Mouse (Mus musculus) neural tube, embryonic 13.5 days (tissue): ENCODE results near the gene Cotl1. TPM values are rescaled to one million over a fixed set of nuclear protein-coding genes. Genes with fewer than 3 reads are reported as not detected.
A peak's percentile ranks its signal among the peaks of the same experiment; 100 is the strongest.

ENCODE experiments used
- ATAC-seq: fragments of 200-750 bp; cut with Nextera tagmentation; 2 replicates; pipeline ENCODE4 v1.8.0; 2017; ENCODE audit warnings: low read depth, mild to moderate bottlenecking, moderate TSS enrichment, moderate library complexity
- H3K27ac ChIP-seq: fragments of 300-500 bp; sonication (generic); replicated peaks from 2 replicates; pipeline ENCODE4 v1.5.1; 2015; ENCODE audit warnings: moderate library complexity, mild to moderate bottlenecking, inconsistent platforms
- H3K27me3 ChIP-seq: fragments of 300-500 bp; sonication (generic); 2 replicates; pipeline ENCODE4 v1.6.1; 2015; ENCODE audit warnings: mild to moderate bottlenecking, inconsistent platforms
- H3K36me3 ChIP-seq: fragments of 300-500 bp; sonication (generic); 2 replicates; pipeline ENCODE4 v1.6.1; 2015; ENCODE audit warnings: mild to moderate bottlenecking, inconsistent platforms
- H3K4me1 ChIP-seq: fragments of 300-500 bp; sonication (generic); replicated peaks from 2 replicates; pipeline ENCODE4 v1.6.1; 2015; ENCODE audit warnings: inconsistent platforms
- H3K4me2 ChIP-seq: fragments of 300-500 bp; sonication (generic); 2 replicates; pipeline ENCODE4 v1.6.1; 2015; ENCODE audit warnings: inconsistent platforms, mild to moderate bottlenecking, moderate library complexity
- H3K4me3 ChIP-seq: fragments of 300-500 bp; sonication (generic); 2 replicates; pipeline ENCODE4 v1.5.1; 2015; ENCODE audit warnings: mild to moderate bottlenecking, inconsistent platforms
- H3K9ac ChIP-seq: fragments of 300-500 bp; sonication (generic); 2 replicates; pipeline ENCODE4 v1.6.1; 2015; ENCODE audit warnings: moderate library complexity, mild to moderate bottlenecking, inconsistent platforms
- H3K9me3 ChIP-seq: fragments of 300-500 bp; sonication (generic); 2 replicates; pipeline ENCODE4 v1.6.1; 2016; ENCODE audit warnings: inconsistent platforms
- WGBS: fragments of 180-500 bp; shearing (Covaris S2); methylation state at CpG from one replicate; pipeline ENCODE4 v1.1.7; 2015; 5-methylcytosine and 5-hydroxymethylcytosine counted together
- polyA plus RNA-seq: library from polyadenylated mRNA; unstranded; fragments of >200 nt; fragmentation: Nextera tagmentation; extraction: Ambion mirVana; gene quantifications from 2 replicates; pipeline ENCODE4 v1.2.1, GENCODE M21; 2015

Gene Cotl1
- polyA plus RNA-seq, 1 experiment from 2014 or later, result 121 TPM

- H3K4me3 ChIP-seq, result peak overlapping the region; percentile 75
- peaks cover 78% of the 10 kb centered on the region for H3K4me1 ChIP-seq
- no peak for ATAC-seq
- H3K9ac ChIP-seq, result peak overlapping the region; percentile 86
- H3K9me3 ChIP-seq, result no peaks in the 10 kb centered on the region
- H3K4me2 ChIP-seq, result peak overlapping the region; percentile 89
- H3K27me3 ChIP-seq, result no peaks in the 10 kb centered on the region
- peaks cover 4% of the 10 kb centered on the region; the same call in 1 of the 2 replicates for H3K36me3 ChIP-seq
- H3K27ac ChIP-seq, result peak overlapping the region; percentile 83
- 38% methylated on average over 10 of the region's 10 CpGs for WGBS
These were observed 2.7 kb downstream of the Cotl1 start for GRCm38 (mm10) chr8:119837553-119838071.

- peak overlapping the region; percentile 9; the same call in 1 of the 2 replicates for H3K9ac ChIP-seq
- H3K27me3 ChIP-seq, result no peaks in the 10 kb centered on the region
- H3K4me2 ChIP-seq, result peak overlapping the region; percentile 89
- peaks cover 4% of the 10 kb centered on the region; the same call in 1 of the 2 replicates for H3K36me3 ChIP-seq
- ATAC-seq, result no peak
- H3K4me1 ChIP-seq, result peaks cover 85% of the 10 kb centered on the region
- H3K9me3 ChIP-seq, result no peaks in the 10 kb centered on the region
- WGBS, result 61% methylated on average over 4 of the region's 4 CpGs
- no peak overlapping the region for H3K4me3 ChIP-seq
- H3K27ac ChIP-seq, result no peak overlapping the region
These were observed 3.5 kb downstream of the Cotl1 start for GRCm38 (mm10) chr8:119836831-119837230.

GRCm38 (mm10) chr8:119835270-119835669 is 5.1 kb downstream of the Cotl1 start:
- Histone ChIP-seq H3K27ac (no peak overlapping the region), H3K9ac (no peak overlapping the region), H3K4me2 (no peak overlapping the region), H3K36me3 (peaks cover 4% of the 10 kb centered on the region; the same call in 1 of the 2 replicates), H3K4me3 (no peak overlapping the region), H3K27me3 (no peaks in the 10 kb centered on the region), H3K9me3 (no peaks in the 10 kb centered on the region), H3K4me1 (peaks cover 94% of the 10 kb centered on the region)
- no peak for ATAC-seq
- WGBS, result 93% methylated on average over 5 of the region's 5 CpGs

GRCm38 (mm10) chr8:119834676-119835075 is 5.7 kb downstream of the Cotl1 start:
- no peak overlapping the region for H3K27ac ChIP-seq
- no peak overlapping the region for H3K4me2 ChIP-seq
- H3K36me3 ChIP-seq, result peaks cover 4% of the 10 kb centered on the region; the same call in 1 of the 2 replicates
- WGBS, result 77% methylated on average over 6 of the region's 6 CpGs
- no peak for ATAC-seq
- H3K4me3 ChIP-seq, result no peak overlapping the region
- H3K27me3 ChIP-seq, result no peaks in the 10 kb centered on the region
- no peaks in the 10 kb centered on the region for H3K9me3 ChIP-seq
- H3K9ac ChIP-seq, result no peak overlapping the region
- H3K4me1 ChIP-seq, result peaks cover 97% of the 10 kb centered on the region

GRCm38 (mm10) chr8:119832931-119833330 is 7.4 kb downstream of the Cotl1 start:
- Histone ChIP-seq H3K4me2 (peak overlapping the region; percentile 37; the same call in 1 of the 2 replicates), H3K9ac (0 out of 2 replicates have a peak overlapping the region, but pooled peaks have one; percentile 49), H3K4me1 (peaks cover 97% of the 10 kb centered on the region), H3K27ac (peak overlapping the region; percentile 87), H3K4me3 (no peak overlapping the region), H3K27me3 (no peaks in the 10 kb centered on the region), H3K9me3 (no peaks in the 10 kb centered on the region), H3K36me3 (peaks cover 4% of the 10 kb centered on the region; the same call in 1 of the 2 replicates)
- 10% methylated on average over 5 of the region's 5 CpGs for WGBS
- no peak for ATAC-seq

- 47% methylated on average over 7 of the region's 7 CpGs for WGBS
- peak overlapping the region; percentile 2 for H3K9ac ChIP-seq
- peak; percentile 9; the same call in 1 of the 2 replicates for ATAC-seq
These were observed 8.2 kb downstream of the Cotl1 start for GRCm38 (mm10) chr8:119832101-119832617.

GRCm38 (mm10) chr8:119831336-119831995 is 8.9 kb downstream of the Cotl1 start:
- H3K27me3 ChIP-seq, result no peaks in the 10 kb centered on the region
- no peaks in the 10 kb centered on the region for H3K36me3 ChIP-seq
- peaks cover 97% of the 10 kb centered on the region for H3K4me1 ChIP-seq
- H3K9ac ChIP-seq, result peak overlapping the region; percentile 2
- peak overlapping the region; percentile 87 for H3K27ac ChIP-seq
- H3K9me3 ChIP-seq, result no peaks in the 10 kb centered on the region
- peak; percentile 68 for ATAC-seq
- 15% methylated on average over 20 of the region's 20 CpGs for WGBS
- peak overlapping the region; percentile 0; the same call in 1 of the 2 replicates for H3K4me3 ChIP-seq
- peak overlapping the region; percentile 37 for H3K4me2 ChIP-seq

More at GRCm38 (mm10) chr8:119832101-119832617, 8.2 kb downstream of the Cotl1 start:
- H3K4me2 ChIP-seq, result peak overlapping the region; percentile 37
- peaks cover 4% of the 10 kb centered on the region; the same call in 1 of the 2 replicates for H3K36me3 ChIP-seq
- no peaks in the 10 kb centered on the region for H3K9me3 ChIP-seq
- no peaks in the 10 kb centered on the region for H3K27me3 ChIP-seq
- H3K4me3 ChIP-seq, result no peak overlapping the region
- H3K4me1 ChIP-seq, result peaks cover 97% of the 10 kb centered on the region
- peak overlapping the region; percentile 87 for H3K27ac ChIP-seq

- Histone ChIP-seq H3K9me3 (no peaks in the 10 kb centered on the region), H3K27me3 (no peaks in the 10 kb centered on the region), H3K4me2 (no peak overlapping the region), H3K4me3 (no peak overlapping the region), H3K27ac (peak overlapping the region; percentile 29; the same call in 1 of the 2 replicates), H3K9ac (peak overlapping the region; percentile 35), H3K4me1 (peaks cover 96% of the 10 kb centered on the region), H3K36me3 (no peaks in the 10 kb centered on the region)
- ATAC-seq, result no peak
- WGBS, result 54% methylated on average over 7 of the region's 7 CpGs
These were observed 9.8 kb downstream of the Cotl1 start for GRCm38 (mm10) chr8:119830589-119830988.

- no peak overlapping the region for H3K4me2 ChIP-seq
These were observed 10.3 kb downstream of the Cotl1 start for GRCm38 (mm10) chr8:119829870-119830580.

GRCm38 (mm10) chr8:119829420-119829819 is 10.9 kb downstream of the Cotl1 start:
- Histone ChIP-seq H3K9ac (no peak overlapping the region), H3K4me1 (peaks cover 99% of the 10 kb centered on the region)

More at GRCm38 (mm10) chr8:119829870-119830580, 10.3 kb downstream of the Cotl1 start:
- Histone ChIP-seq H3K36me3 (no peaks in the 10 kb centered on the region), H3K27me3 (no peaks in the 10 kb centered on the region), H3K27ac (peak overlapping the region; percentile 29; the same call in 1 of the 2 replicates), H3K4me3 (no peak overlapping the region), H3K9me3 (no peaks in the 10 kb centered on the region), H3K9ac (peak overlapping the region; percentile 35), H3K4me1 (peaks cover 96% of the 10 kb centered on the region)
- no peak for ATAC-seq
- 26% methylated on average over 16 of the region's 16 CpGs for WGBS

GRCm38 (mm10) chr8:119829015-119829414 is 11.3 kb downstream of the Cotl1 start:
- H3K4me1 ChIP-seq, result peaks cover 99% of the 10 kb centered on the region
- no peaks in the 10 kb centered on the region for H3K9me3 ChIP-seq
- H3K4me2 ChIP-seq, result no peak overlapping the region
- H3K9ac ChIP-seq, result no peak overlapping the region
- H3K4me3 ChIP-seq, result no peak overlapping the region
- H3K27me3 ChIP-seq, result no peaks in the 10 kb centered on the region
- ATAC-seq, result no peak
- 46% methylated on average over 10 of the region's 10 CpGs for WGBS
- H3K27ac ChIP-seq, result peak overlapping the region; percentile 49
- no peaks in the 10 kb centered on the region for H3K36me3 ChIP-seq

More at GRCm38 (mm10) chr8:119829420-119829819, 10.9 kb downstream of the Cotl1 start:
- Histone ChIP-seq H3K4me2 (no peak overlapping the region), H3K27ac (peak overlapping the region; percentile 49), H3K4me3 (no peak overlapping the region), H3K27me3 (no peaks in the 10 kb centered on the region), H3K36me3 (no peaks in the 10 kb centered on the region), H3K9me3 (no peaks in the 10 kb centered on the region)
- WGBS, result 68% methylated on average over 13 of the region's 13 CpGs
- no peak for ATAC-seq
